Mouse (Mus musculus): Measurements from ENCODE around the gene Lamp1.

The Lamp1 gene

DNA sequence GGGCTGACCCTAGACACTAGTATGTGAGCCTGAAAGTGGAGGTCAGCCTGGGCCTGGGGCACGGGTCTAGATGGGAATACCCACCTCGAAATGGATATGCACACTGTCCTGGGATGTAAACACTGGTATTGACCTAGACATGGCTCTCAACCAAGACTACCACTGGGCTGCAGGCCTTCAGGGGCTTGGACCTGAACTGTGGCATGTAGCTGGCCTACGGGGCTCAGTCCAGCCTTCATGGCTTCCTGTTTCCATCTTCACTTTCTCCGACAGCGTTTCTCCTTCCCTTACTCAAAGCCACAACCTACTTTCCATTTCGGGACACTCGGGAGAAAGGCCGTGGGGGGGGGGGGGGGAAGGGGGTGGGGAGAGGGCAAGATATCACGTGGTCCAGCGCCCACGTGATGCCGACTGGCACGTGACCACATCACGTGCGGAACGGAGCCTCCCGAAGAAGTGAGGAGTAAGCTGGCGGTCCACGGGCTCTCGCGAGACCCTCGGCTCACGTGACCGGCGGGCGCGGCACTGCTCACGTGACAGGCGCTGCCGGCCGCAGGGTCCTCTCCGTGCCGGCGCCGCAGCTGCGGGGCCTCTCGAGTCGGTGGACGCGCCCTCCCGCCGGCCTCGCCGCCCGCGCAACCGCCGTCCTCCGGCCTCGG is at the start of gene Lamp1:
TSS of gene Lamp1 (plus strand) at position 444 of the 659 bp plus-strand sequence.
- DNase-seq: peak; percentile 98

GRCm38 (mm10) chr8:13109416-13109960 is 49.5 kb upstream of the Lamp1 start:
- DNase-seq: no peak

GRCm38 (mm10) chr8:13111917-13112316 is 47.0 kb upstream of the Lamp1 start:
- DNase-seq: no peak

DNA sequence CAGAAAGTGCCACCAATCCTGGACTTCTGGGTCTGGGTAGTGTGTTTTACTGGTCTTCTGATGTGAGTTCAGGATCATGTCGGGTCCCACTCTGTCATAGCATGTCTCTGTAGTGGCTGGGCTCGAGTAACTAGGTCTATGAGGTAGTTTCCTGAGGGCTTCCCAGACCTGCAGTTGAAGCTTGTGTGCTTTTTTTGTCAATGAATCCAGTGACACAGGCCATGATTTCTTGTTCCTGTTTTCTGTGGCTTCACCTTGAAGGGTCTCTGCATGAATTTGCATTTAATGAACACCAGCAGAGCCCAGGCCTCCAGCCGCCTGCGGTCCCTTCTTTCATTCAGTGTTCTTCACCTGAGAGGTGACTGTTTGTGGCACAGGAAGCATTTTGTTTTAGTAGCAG is 45.7 kb upstream of the Lamp1 start:
- no peak for DNase-seq

- DNase-seq: no peak
Measured at GRCm38 (mm10) chr8:13117096-13117495, 41.9 kb upstream of the Lamp1 start.

GRCm38 (mm10) chr8:13118516-13118915 is 40.4 kb upstream of the Lamp1 start:
- no peak for DNase-seq

DNA sequence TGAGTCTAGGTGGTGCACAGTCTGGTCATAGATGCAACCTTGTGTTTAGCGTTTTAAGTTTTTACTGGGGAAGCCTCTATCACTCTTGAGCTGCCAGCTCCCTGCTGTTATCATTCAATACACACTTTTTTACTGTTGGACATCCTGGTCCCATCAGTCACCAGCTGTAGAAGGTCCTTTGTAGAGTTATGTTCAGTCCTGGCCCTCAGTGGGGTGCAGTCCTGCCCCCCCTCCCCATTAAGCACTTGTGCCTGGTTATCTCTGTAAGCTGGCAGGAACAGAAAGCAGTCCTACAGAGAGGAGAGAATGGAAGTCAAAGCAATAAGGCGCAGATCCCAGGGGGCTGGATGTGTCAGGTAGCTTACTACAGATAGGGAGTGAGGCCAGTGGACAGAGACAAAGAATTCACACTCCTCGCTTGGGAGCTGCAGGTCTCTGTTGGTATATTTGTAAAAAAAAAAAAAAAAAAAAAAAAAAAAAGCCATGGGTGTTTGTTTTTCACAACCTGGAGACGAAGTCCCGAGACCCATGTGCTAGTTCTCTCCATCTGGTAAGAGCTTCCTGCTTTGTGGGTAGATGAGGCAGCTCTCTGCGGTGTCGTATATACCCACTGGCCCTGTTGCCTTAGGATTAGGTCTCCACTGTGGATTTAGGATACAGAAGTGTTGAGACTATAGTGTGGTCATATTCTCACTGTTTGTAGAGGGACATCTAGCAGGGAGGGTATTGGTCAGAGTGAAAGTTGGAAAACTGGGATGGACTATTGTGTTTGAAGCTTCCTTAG is 37.9 kb upstream of the Lamp1 start:
- no peak for DNase-seq

- no peak for DNase-seq
Measured at GRCm38 (mm10) chr8:13122887-13123421, 36.0 kb upstream of the Lamp1 start.

DNA sequence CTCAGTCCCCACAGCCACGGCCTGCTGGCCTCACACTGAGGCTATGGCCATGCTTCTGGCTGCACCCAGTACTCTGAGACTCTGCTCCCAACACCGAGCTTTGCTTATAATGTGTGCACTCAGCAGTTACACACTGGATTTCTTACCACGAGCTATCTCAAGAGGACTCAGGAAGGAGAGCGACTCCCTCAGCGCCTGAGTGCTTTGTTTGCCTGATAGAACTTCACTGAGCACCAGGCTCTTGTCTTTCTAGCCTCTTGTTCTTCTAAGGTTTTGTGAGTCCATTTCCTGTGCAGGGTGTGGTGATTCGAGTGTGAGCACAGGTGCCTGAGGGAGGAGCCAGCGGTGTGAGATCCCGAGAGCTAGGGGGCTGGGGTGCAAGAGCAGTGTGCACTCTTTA is 34.1 kb upstream of the Lamp1 start:
- no peak for DNase-seq

DNA sequence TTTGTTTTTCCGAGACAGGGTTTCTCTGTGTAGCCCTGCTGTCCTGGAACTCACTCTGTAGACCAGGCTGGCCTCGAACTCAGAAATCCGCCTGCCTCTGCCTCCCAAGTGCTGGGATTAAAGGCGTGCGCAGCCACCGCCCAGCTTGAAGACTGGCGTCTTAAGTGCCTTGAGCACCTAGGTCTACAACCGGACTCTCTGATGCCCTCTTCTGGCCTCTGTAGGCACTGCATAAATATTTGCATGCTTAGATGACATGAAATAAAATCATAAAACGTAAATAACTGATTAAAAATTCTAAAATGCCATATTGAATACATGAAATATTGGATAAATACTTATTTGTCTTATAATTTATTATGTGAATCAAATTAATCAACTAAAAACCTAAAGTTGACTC is 26.7 kb upstream of the Lamp1 start:
- DNase-seq: peak; percentile 45

- DNase-seq: no peak
Measured at GRCm38 (mm10) chr8:13139641-13140182, 19.2 kb upstream of the Lamp1 start.

DNA sequence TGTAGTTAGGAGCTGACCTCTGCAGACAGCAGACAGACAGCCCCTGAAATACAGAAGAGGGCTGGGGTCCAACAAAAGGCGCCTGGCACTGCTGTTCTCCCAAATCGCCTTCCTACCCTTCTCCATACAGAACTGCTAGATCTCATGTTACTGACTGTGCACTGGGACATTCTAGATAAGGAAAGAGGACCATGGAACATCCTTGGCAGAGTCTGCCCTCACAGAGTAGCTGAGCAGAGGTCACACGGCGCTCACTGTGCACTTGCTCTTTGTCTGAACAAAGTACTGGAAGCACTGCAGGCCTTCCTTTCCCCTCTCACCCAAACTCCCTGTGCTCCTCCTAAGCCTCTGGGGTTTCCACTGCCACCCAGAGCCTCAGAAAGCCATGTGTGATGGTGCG is 17.3 kb upstream of the Lamp1 start:
- DNase-seq: no peak

DNA sequence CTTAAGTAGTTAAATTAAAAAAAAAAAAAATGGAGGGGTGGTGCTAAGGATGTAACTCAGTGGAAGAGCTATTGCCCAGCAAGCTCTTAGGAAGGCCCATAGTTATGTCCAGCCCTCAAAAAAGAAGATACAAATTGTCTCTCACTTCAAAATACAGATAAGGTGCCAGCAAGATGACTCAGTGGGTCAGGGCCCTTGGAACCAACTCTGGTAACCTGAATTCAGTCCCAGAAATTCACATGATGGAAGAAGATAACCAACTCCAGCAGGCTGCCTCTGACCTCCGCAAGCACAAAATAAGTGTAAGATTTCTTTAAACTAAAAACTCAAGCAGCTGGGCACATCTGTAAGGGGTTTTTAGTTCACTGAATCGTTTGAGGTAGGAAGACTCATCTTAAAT is 10.5 kb upstream of the Lamp1 start:
- no peak for DNase-seq

DNA sequence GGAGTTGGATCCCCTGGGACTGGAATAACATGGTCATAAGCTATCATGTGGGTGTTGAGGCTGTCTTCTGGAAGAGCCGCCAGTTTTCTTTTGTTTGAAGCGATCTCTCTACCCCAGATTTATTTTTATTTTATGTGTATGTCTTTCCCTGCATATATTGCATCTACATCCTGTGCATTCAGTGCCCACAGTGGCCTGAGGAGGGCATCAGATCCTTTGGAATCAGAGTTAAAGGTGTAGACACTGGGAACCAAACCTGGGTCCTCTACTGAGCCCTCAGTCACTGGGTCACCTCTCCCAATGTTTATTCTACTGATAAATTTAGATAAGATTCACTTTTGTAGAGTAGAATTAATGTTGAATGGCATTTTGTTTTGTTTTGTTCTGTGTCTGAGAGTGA is 9.7 kb upstream of the Lamp1 start:
- no peak for DNase-seq

- no peak for DNase-seq
Measured at GRCm38 (mm10) chr8:13149866-13150265, 9.1 kb upstream of the Lamp1 start.

- DNase-seq: no peak
Measured at GRCm38 (mm10) chr8:13150929-13151328, 8.0 kb upstream of the Lamp1 start.

DNA sequence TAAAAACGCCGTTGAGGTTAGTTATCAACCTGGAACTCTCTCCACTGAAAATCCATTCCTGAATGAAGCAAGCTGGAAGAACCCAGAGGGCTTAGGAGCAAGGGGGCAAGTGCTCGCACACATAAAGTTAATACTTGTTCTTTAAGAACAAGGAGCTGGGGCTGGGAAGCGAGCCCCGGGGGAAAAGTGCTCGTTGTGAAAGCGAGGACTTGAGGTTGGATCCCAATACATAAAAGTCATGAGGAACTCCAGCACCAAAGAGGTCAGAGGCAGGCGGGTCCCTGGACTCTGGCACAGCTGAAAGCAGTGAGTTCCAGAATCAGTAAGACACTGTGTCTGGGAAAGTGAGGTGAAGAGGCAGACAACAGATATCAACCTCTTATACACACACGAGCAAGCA is 4.9 kb upstream of the Lamp1 start:
- no peak for DNase-seq

DNA sequence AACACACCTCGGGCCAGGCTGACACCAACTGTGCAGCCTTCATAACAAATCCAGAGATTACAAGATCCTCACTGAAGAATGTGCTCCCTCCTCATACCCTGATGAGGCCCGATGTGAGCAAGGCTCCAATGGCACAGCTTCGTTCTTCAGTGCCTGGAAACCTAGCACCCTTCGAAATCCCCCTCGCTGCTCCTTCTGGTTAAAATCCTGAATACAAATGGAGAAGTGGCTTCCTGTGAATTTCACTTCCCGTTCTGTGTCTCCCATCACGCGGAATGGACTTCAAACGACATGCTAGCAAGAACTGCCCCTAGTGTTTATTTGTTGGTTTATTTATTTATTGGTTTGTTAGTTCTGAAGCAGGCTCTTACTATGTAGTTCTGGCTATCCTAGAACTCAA is 3.6 kb upstream of the Lamp1 start:
- no peak for DNase-seq

GRCm38 (mm10) chr8:13156327-13157097 is 2.4 kb upstream of the Lamp1 start:
- no peak for DNase-seq

DNA sequence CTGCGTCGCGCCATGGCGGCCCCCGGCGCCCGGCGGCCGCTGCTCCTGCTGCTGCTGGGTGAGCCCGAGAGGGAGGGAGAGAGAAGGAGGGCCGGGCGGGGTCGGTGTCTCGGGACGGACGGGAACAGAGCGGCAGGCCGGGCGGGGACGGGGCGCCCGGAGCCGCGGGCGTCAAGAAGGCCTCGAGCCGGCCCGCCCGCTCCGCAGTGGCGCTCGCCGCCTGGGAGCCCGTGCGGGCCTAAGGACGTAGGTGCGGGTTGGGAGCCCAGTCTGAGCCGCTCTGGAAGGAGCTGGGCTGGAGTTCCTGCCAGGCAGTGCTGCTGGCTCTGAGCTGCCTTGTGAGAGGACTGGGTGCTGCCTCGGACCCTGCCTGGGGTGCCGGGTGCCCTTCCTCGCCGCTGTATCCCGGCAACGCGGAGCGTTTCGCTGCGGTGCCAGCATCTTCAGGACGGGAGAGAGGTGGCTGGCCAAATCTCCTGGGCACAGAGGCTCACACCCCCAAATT is 468 bp downstream of the Lamp1 start:
- DNase-seq: no peak

DNA sequence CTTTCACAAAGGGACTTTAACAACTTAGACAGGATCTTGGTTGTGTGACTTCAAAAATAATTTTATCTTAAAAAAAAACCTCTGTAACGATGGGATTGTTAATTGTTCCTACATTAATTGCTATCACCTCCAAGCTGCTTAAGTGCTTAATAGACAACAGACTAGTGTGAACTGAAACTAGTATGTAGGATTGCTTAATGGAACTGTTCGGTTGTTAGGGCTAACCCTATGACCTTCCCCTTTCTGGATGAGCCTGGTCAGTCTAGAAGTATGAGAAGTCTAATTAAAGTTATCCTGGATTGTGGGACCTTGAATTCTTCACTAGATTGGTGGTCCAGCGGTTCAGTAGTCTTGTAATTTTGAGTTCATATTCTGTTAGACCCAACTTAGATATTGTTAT is 1.7 kb downstream of the Lamp1 start:
- DNase-seq: no peak

- DNase-seq: no peak
Measured at GRCm38 (mm10) chr8:13162098-13162497, 3.1 kb downstream of the Lamp1 start.

DNA sequence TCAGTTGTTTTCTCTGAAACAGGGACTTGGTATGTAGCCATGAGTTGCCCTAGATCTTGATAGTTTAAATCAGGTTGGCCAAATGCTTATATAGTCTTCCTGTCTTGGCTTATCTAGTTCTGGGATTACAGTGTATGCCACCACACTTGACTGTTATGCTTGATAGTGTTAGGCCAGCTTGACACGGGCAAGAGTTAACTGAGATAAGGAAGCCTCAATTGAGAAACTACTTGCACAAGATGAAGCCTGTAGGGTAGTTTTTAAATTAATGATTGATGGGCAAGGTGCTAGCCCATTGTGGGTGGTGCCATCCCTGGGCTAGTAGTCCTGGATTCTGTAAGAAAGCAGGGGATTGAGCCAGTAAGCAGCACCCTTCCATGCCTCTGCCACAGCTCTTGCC is 4.6 kb downstream of the Lamp1 start:
- DNase-seq: no peak
